Mouse (Mus musculus): ENCODE results near the gene Elmo1.

The Elmo1 gene

DNA sequence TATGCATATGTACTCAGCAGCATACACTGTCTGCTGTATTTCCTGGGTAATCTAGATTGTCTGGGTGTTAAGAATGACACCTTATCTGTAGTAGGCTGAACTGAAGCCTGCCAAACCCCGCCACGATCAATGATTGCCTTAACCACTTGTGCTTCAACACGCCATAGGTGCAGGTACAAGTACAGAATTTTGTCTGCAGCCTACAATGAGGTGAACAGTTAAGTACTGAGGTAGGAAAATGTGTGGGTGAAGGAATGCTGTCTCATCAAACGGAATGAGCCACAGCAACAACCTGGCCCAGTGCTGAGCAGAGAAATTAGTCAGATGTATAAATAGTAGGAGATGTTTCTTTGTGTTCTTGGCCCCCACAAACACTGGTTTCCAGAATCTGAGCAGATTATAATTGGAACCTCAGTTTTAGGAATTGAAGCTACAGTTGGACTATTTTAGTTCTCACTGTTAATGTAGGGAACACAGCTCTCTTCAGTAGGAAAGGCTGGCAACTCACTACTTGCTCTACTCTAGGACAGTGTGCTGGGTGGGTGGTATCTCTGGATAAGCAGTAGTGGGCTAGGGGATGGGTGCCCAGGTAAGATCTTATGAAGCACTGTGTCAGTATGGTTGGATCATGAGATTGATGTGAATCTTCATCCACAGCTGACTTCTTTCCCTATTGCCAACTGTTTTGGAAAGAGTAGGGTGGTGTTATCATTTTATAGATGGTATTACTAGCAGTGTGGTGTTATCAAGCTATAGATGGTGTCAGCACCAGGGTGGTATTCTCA lies 4.7 kb downstream of the Elmo1 start:
- no peak for DNase-seq (ENCODE audit: low spot score)

DNA sequence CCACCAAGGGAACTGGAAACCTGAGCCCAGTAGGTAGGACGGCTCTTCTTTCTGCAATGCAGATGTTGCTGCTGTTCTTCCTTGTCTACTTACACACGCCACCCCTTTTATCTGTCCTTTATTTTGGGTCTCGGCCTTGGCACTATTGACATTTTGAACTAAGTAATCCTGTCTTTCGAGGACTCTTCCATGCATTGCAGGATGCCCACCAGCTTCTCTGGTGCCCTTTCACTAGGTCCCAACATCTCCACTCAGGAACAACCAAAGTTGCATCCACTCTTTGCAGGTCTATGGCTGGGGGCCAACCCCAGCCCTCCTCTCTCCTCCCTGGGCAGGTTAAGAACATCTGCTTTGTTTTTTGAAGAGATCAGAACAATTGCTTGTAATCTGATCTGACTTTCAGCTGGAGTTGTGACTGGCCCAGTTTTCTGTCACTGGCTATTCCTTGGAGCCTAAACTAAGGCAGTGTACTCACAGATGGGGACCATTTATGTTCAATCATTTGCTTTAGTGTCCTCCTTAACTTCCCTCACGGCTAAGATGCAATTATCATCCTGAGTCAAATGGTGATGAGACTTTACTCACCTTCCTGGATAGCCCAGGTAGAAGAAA lies 6.7 kb downstream of the Elmo1 start:
- no peak for DNase-seq (ENCODE audit: low spot score)

- no peak for DNase-seq (ENCODE audit: low spot score)
These were observed 7.7 kb downstream of the Elmo1 start for GRCm38 (mm10) chr13:20097934-20098593.

GRCm38 (mm10) chr13:20098594-20098965 lies 8.2 kb downstream of the Elmo1 start:
- no peak for DNase-seq (ENCODE audit: low spot score)

DNA sequence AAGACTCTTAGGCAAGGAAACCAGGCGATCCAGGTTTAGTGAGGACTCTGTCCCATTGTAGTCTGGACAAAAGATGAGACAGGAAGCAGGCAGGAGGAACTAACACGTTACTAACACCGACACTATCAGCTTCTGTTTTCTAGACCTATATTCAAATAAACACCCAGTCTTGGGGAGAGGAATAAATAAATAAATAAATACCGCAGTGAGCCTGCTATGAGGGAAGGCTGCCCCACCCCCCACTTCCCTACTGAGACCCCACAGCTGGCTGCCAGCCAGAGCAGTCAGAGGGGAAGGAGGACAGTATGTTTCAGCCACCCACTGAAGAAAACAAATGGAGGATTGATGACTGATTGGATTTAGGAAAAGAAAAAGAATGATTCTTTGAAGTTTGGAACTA lies 9.2 kb downstream of the Elmo1 start:
- DNase-seq (ENCODE audit: low spot score): no peak

- no peak for DNase-seq (ENCODE audit: low spot score)
These were observed 10.0 kb downstream of the Elmo1 start for GRCm38 (mm10) chr13:20100357-20100756.

DNA sequence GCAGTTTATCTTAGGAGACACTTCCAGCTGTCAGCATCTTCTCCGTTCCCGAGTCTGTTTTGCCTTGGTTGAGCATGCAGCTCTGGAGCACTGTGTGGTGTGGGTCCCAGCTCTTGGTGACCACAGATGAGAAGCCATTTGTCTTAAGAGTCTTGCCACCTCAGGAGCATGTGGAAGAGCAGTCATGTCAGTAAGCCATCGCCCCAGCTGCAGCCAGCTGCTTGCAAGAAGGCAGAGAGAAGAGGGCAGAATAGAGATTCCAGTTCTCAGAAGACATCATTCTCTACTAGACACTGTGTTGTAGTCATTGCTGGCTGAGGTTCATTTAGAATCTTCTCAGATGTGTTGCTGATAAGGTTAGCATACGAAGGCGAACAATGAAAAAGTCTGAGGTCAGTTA lies 11.3 kb downstream of the Elmo1 start:
- DNase-seq (ENCODE audit: low spot score): no peak

GRCm38 (mm10) chr13:20104791-20105190 lies 14.4 kb downstream of the Elmo1 start:
- no peak for DNase-seq (ENCODE audit: low spot score)

DNA sequence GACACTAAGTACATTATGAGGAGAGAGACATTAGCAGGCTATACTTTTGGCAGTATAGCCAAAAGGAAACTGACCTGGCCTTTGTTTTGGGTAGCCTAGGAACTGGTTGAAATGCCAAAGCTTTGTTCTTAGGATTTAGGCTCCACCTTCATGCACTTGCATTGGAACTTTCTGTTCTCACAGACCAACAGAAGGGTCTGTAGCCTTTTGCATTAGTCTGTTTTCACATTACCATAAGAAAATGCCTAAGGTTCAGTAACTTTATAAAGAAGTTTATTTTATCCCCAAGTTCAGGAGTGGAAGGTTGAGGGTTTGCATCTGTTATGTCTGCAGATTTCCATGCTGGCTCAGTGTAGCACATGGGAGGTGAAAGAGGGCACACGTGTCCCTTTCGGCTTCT lies 15.6 kb downstream of the Elmo1 start:
- no peak for DNase-seq (ENCODE audit: low spot score)

DNA sequence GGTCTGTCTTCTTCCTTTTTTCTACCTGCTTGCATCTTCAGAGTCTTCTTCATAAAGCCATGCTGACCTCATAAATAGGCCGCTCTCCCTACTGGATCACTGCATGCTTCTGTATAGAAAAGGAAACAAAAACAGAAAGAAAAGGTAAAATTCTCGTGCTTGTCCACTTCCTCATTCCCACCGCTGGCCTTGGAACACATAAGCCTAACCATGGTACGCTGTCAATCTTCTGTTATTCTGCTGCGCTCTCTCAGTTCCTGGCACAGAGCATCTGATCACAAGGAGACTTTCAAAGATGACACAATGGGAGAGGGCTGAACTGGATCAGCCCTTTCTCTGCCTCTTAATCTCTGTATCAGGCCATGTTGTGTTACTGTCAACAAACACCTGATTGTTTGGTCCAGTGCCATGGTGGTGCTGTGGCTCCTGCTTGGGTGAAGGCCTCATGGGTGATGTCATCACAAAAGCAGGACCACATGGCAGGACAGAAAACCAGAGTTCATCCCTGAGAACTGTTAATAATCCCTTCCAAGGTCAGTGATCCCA lies 17.6 kb downstream of the Elmo1 start:
- DNase-seq (ENCODE audit: low spot score): no peak

DNA sequence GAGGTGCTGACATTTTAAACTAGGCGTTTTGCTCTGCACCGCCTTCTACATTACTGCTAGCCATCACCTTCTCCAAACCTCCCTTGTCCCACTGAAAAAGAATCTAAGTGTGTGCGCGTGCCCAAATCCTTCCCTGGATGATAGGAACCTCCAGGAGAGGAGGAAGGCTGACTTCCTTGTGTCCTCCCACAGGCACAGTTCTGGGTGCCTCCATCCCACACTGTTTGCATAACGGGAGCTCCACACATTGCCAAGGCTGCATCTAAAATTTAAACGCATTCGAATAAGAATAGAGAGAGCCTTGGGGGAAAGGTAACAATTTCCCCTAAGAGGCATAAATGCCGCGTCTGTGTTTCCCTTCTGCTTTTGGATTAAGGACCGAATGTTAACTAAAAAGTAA lies 18.6 kb downstream of the Elmo1 start:
- no peak for DNase-seq (ENCODE audit: low spot score)

- no peak for DNase-seq (ENCODE audit: low spot score)
These were observed 19.1 kb downstream of the Elmo1 start for GRCm38 (mm10) chr13:20109446-20109845.

DNA sequence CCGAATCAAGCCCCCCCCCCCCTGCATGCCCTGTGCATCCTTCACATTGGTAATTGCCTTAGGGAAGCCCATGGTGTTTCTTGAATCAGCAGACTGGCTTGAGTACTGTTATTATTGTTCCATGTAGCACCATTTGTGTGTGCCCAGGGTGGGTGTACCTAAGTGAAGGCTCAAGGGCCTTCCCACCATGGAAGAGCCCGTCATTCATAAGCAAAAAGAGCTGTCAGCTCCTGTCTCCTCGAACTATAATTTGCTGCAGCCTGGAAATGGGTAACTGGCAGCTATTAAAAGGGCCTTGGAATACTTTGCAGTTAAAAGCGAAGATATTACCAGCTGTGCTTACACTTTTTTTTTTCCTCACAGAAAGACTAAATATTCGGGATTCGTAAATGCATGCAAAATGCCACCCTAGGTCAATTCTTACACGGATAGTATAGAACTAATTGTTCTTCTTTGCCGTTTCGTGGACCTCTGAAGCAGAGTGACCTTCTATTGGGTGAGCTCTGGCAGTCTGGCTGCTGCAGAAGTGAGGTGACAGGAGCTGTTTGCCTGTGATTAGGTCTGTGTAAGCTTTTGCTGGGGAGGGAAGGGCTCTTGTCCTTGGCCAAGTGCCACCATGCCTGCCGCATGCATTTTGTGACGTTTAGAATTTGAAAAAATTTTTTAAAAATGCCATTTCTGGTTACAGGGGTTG lies 19.7 kb downstream of the Elmo1 start:
- DNase-seq (ENCODE audit: low spot score): no peak

GRCm38 (mm10) chr13:20111256-20111800 lies 20.9 kb downstream of the Elmo1 start:
- no peak for DNase-seq (ENCODE audit: low spot score)

DNA sequence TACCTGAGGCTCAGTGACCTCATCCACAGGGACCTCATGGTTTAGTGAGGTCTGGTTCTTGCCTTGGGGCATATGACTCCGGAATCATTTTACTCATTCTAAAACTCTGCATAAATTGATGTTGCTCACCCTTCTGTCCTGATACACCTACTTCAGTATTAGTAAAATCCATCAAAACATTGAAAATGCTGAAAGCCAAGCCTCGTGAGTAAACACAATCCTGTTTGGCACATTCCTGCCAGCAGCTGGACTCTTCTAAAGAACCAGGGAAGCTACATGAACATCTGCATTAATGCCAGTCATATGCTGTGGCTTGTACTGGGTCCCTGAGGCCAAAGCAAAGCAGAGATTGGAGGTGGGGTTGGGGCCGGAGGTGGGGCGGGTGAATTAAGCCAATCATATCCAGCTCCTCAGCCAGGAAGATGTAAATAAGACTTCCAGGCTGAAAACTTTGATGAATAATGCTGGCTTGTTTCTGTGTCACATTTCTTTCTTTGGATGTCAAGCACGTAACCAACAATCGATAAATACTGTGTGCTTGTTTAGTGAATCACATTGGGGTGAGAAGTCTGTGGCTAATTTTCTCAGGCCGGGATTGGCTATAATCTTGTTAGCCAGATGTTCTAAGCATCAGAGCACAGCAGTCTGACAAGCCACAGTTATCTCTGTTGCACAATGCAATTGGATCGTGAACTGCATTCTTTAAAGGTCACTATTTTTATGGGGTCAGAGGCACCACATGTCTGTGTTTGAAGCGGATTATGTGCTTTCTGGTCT lies 24.9 kb downstream of the Elmo1 start:
- no peak for DNase-seq (ENCODE audit: low spot score)

DNA sequence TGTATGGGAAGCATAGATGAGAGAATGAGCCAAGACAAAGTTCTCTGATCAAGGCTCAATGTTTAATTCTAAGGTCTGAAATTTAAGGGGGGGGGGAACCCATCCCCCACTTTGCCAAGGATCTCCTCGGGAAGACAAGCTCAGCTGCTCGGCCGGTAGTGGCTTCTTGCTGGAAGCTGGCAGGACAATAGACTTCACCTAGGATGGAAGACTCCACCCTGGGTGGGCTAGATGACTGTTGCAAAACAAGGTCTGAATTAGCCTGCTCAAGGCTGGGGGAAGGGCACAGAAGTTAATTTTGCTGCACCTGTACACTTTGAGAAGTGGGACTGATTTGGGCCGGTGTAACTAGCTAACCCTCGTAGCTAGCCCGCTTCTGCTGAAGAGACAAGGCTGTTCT lies 25.6 kb downstream of the Elmo1 start:
- no peak for DNase-seq (ENCODE audit: low spot score)

- DNase-seq (ENCODE audit: low spot score): no peak
These were observed 26.6 kb downstream of the Elmo1 start for GRCm38 (mm10) chr13:20116868-20117510.

GRCm38 (mm10) chr13:20117691-20118090 lies 27.3 kb downstream of the Elmo1 start:
- no peak for DNase-seq (ENCODE audit: low spot score)

DNA sequence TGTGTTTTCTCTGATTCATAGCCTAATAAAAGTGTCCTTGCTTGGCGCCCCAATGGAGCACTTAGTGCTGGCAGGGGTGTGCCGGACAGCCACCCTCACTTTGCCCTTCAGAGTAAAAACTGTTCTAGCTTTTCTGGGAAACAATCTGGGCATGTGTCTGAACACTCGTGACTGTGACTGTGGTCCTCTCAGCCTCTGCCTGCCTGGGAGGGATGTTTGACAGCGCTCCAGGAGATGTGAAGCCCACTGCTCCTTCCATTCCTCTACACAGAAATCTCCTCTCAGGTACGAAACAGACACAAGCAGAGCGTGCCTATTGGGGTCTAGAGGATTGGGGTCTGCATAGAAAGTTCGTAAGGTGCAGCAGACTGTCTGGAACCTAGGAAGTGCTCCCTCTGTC lies 28.5 kb downstream of the Elmo1 start:
- DNase-seq (ENCODE audit: low spot score): no peak

DNA sequence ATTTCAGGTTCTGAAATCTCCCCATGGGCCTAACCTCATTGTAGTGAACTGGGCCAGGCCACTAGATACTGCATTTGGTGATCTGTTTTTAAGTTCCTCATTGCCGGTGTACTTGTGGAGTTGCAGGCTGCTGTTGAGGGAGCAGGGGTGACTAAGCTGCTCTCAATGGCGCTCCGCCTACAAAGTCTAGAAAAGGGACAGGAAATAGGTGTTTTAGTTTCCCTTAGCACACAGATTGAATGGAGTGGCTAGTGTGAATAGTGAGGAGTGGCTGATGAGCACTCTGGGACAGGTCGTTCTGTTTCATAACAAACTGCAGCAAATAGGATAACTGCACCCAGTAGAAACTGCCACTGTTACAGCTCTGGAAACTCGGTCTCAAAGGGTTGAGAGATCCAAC lies 30.3 kb downstream of the Elmo1 start:
- DNase-seq (ENCODE audit: low spot score): no peak

All from ovary, postnatal 14 days (tissue).